Mouse (Mus musculus): ENCODE results near the gene Itpr3. TPM values are rescaled to one million over a fixed set of nuclear protein-coding genes. Genes with fewer than 3 reads are reported as not detected.

The Itpr3 gene
- total RNA-seq, 2 experiments from 2014 or later: 2.0 to 3.4 TPM

- DNase-seq (ENCODE audit: low spot score in 2 of 2): no peak
- intact Hi-C loops (cut with DNase I): no loop called here
These were observed 6.6 kb downstream of the Itpr3 start for GRCm38 (mm10) chr17:27063717-27064116.

GRCm38 (mm10) chr17:27064195-27064594 is 7.1 kb downstream of the Itpr3 start:
- intact Hi-C loops (cut with DNase I): no loop called here
- no peak for DNase-seq (ENCODE audit: low spot score in 2 of 2)

- intact Hi-C loops (cut with DNase I): no loop called here
- DNase-seq (ENCODE audit: low spot score in 2 of 2): no peak
These were observed 9.0 kb downstream of the Itpr3 start for GRCm38 (mm10) chr17:27066065-27066464.

GRCm38 (mm10) chr17:27069071-27069470 is 12.0 kb downstream of the Itpr3 start:
- DNase-seq (ENCODE audit: low spot score in 2 of 2): no peak
- intact Hi-C loops (cut with DNase I): no loop called here

GRCm38 (mm10) chr17:27070913-27071312 is 13.8 kb downstream of the Itpr3 start:
- intact Hi-C loops (cut with DNase I): no loop called here
- no peak for DNase-seq (ENCODE audit: low spot score in 2 of 2)

GRCm38 (mm10) chr17:27071630-27072029 is 14.5 kb downstream of the Itpr3 start:
- DNase-seq (ENCODE audit: low spot score in 2 of 2): no peak
- intact Hi-C loops (cut with DNase I): no loop called here

- peak; percentile 31 to 41 for DNase-seq (ENCODE audit: low spot score in 2 of 2)
- intact Hi-C loops (cut with DNase I): no loop called here
These were observed 15.3 kb downstream of the Itpr3 start for GRCm38 (mm10) chr17:27072363-27072762.

- intact Hi-C loops (cut with DNase I): no loop called here
These were observed 16.0 kb downstream of the Itpr3 start for GRCm38 (mm10) chr17:27073126-27073525.

GRCm38 (mm10) chr17:27073778-27074177 is 16.7 kb downstream of the Itpr3 start:
- intact Hi-C loops (cut with DNase I): no loop called here
- no peak for DNase-seq (ENCODE audit: low spot score in 2 of 2)

More at GRCm38 (mm10) chr17:27073126-27073525, 16.0 kb downstream of the Itpr3 start:
- no peak for DNase-seq (ENCODE audit: low spot score in 2 of 2)

GRCm38 (mm10) chr17:27074236-27074635 is 17.1 kb downstream of the Itpr3 start:
- no peak for DNase-seq (ENCODE audit: low spot score in 2 of 2)
- intact Hi-C loops (cut with DNase I): no loop called here

- intact Hi-C loops (cut with DNase I): no loop called here
- DNase-seq (ENCODE audit: low spot score in 2 of 2): no peak
These were observed 18.0 kb downstream of the Itpr3 start for GRCm38 (mm10) chr17:27074849-27075745.

- no peak for DNase-seq (ENCODE audit: low spot score in 2 of 2)
These were observed 20.0 kb downstream of the Itpr3 start for GRCm38 (mm10) chr17:27077133-27077532.

GRCm38 (mm10) chr17:27077920-27078319 is 20.8 kb downstream of the Itpr3 start:
- intact Hi-C loops (cut with DNase I): no loop called here
- no peak for DNase-seq (ENCODE audit: low spot score in 2 of 2)

More at GRCm38 (mm10) chr17:27077133-27077532, 20.0 kb downstream of the Itpr3 start:
- intact Hi-C loops (cut with DNase I): no loop called here

- intact Hi-C loops (cut with DNase I): no loop called here
- no peak for DNase-seq (ENCODE audit: low spot score in 2 of 2)
These were observed 21.4 kb downstream of the Itpr3 start for GRCm38 (mm10) chr17:27078499-27078898.

- intact Hi-C loops (cut with DNase I): no loop called here
- no peak for DNase-seq (ENCODE audit: low spot score in 2 of 2)
These were observed 24.8 kb downstream of the Itpr3 start for GRCm38 (mm10) chr17:27081868-27082267.

- DNase-seq (ENCODE audit: low spot score in 2 of 2): no peak
- intact Hi-C loops (cut with DNase I): no loop called here
These were observed 25.7 kb downstream of the Itpr3 start for GRCm38 (mm10) chr17:27082796-27083195.

- no peak for DNase-seq (ENCODE audit: low spot score in 2 of 2)
- intact Hi-C loops (cut with DNase I): no loop called here
These were observed 26.5 kb downstream of the Itpr3 start for GRCm38 (mm10) chr17:27083601-27084000.

GRCm38 (mm10) chr17:27085676-27086075 is 28.6 kb downstream of the Itpr3 start:
- intact Hi-C loops (cut with DNase I): loop anchor here (5.0 kb wide), 1 partner anchor 33 kb away; no protein-coding TSS in a partner anchor
- no peak for DNase-seq (ENCODE audit: low spot score in 2 of 2)

GRCm38 (mm10) chr17:27087426-27087825 is 30.3 kb downstream of the Itpr3 start:
- no peak for DNase-seq (ENCODE audit: low spot score in 2 of 2)
- intact Hi-C loops (cut with DNase I): loop anchor here (5.0 kb wide), 1 partner anchor 35 kb away; no protein-coding TSS in a partner anchor

- intact Hi-C loops (cut with DNase I): no loop called here
- no peak for DNase-seq (ENCODE audit: low spot score in 2 of 2)
These were observed 33.0 kb downstream of the Itpr3 start for GRCm38 (mm10) chr17:27090068-27090467.

GRCm38 (mm10) chr17:27095690-27096089 is 38.6 kb downstream of the Itpr3 start:
- peak; percentile 28 to 29 for DNase-seq (ENCODE audit: low spot score in 2 of 2)
- intact Hi-C loops (cut with DNase I): no loop called here

Measured in left cerebral cortex, postnatal 36 days (tissue).